Mouse (Mus musculus) retina, postnatal 7 days (tissue): Measurements from ENCODE around the gene Vmp1.
A peak's percentile ranks its signal among the peaks of the same experiment; 100 is the strongest.

ENCODE experiments used
- DNase-seq: peaks from one replicate; pipeline ENCODE4 v3.0.0-alpha.2; 2012; ENCODE audit warnings: low read depth, low spot score

Gene Vmp1

DNA sequence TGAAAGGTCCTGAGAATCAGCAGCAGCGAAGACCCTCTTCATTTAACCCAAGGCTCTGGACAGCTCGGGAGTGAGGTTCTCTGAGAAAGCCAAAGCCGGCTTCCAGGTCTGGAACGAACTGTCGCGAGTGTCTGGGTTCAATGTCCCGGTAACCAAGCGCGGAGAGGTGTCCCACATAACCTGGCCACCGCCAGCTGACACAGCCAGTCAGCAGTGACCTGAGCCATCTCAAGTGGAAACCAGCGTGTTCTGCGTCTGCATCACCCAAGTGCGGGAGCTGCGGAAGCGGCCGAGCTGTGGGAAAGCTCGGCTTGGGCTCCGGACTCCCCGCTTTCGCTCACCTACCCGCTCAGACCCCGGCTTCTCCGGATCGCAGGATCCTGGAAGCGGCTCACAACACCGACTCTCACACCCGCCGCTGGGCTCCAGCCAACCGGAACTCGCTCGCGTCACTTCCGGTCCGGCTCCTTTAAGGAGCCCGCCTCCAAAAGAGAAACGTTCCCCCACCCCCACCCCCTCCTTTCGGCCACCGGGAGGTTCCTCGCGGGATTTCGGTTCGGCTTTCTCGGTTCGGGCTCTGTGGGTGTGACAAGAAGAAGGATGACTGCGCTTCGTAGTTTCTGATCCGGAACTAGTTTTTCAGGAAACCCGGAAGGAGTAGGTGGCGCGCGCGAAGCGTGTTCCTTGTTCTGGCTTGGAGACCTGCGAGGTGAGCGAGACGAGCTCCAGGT is at the start of gene Vmp1, which contains the start of gene Ptrh2:
Vmp1 (minus strand) TSS at position 442 of the 731 bp plus-strand sequence.
Ptrh2 (plus strand) TSS at position 591 of the 731 bp plus-strand sequence.
- DNase-seq = peak; percentile 94

DNA sequence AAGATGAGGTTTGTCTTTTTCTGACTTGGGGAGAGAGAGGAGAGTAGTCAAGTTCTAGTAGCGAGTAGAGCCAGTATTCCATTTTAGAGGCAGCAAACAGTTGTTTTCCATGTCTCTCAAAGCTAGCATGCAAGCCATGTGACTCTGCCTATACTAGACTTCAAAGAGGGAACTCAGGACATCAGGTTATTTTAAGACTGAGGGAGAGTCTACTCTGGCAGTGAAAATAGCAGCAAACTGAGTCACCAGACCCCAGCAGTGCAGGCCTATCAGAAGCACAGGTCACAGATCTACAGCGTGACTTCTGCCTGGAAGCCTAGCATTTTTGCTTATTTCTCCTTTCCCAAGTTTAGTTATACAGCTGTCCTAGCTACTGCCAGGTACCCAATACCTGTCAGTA is 47.8 kb upstream of the Vmp1 start:
- DNase-seq = no peak

DNA sequence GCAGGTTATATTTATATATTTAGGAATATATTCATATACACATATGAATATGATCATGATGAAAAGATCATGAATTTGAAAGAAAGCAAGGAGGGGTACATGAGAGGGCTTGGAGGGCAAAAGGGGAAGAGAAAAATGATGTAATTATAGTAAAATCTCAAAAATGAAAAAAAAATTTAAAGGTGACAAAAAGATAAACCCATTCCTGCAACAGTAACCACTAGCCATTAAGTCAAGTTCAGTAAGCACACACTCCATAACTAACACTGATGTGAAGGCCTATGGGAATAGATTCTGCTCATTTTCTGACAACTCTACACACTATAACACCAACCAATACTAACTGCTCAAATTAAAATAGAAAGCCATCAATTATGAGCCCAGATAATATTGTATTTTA is 42.0 kb upstream of the Vmp1 start:
- no peak for DNase-seq

DNA sequence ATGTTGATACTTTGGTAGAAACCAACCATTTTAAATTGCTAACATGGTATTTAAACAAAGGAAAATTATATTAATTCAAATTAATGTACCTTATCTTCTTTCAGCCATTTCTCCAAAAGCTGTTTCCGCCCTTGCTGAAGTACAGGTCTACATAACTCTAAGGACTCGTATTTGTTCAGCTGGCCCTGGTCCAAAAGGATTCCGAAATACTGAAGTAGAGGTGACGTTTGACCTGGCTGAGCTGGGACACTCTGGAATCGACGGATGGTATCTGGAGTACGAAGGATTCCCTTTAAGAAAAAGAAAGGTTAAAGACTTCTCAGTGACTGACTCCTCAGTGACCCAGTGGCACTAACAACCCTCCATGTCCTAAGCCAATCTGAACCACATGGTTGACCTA is 41.3 kb upstream of the Vmp1 start:
- DNase-seq = no peak

DNA sequence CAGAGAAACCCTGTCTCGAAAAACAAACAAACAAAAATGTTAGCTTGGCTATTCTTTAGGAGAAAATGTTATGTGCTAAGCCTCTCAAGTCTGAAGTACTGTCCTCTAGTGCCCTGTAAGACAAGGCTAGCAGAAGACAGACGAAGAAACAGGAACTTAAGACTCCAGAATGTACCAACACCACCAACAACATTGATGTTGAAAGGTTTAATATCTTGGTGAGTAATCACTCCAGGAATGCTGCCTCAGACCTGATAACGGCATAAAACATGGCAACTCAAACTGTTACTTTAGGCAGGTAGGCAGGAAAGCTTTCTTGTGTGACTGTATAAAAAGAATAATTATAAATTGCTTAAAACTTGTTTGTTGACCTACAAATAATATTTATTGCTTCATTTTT is 40.4 kb upstream of the Vmp1 start:
- DNase-seq = no peak

DNA sequence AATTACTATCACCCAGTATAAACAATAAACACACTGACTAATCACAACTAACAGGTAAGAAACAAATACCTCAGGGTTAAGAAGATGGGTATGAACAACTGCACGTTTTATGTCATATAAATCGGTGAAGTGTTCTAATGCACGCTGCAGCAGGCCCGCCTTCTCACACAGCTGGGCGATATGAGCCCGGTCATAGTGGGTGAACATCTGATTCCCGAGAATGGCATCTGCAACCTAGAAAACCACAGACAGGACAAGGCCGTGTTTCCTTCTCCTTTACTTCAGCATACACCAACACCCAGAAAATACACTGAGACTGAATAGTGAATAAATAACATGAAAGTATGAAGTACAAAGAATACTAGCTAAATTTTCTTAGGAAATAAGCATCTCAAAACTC is 35.8 kb upstream of the Vmp1 start:
- DNase-seq = no peak

DNA sequence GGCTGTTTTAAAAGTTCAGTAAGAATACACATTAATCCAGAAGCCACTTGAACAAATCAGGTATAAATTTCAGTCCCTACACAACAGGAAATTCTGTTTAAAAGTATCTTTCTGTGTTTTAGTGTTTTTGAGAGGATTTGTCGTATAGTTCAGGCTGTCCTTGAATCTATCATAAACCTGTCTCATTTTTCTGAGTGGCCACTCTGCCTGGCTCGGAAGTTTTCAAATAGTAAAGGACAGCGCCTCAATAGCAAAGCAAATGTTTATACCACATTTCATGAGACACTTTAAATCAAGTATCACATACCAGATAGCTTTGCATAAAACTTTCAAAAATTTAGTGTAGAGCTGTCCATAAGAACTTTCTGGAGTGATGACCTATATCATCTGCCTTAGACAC is 34.7 kb upstream of the Vmp1 start:
- no peak for DNase-seq

DNA sequence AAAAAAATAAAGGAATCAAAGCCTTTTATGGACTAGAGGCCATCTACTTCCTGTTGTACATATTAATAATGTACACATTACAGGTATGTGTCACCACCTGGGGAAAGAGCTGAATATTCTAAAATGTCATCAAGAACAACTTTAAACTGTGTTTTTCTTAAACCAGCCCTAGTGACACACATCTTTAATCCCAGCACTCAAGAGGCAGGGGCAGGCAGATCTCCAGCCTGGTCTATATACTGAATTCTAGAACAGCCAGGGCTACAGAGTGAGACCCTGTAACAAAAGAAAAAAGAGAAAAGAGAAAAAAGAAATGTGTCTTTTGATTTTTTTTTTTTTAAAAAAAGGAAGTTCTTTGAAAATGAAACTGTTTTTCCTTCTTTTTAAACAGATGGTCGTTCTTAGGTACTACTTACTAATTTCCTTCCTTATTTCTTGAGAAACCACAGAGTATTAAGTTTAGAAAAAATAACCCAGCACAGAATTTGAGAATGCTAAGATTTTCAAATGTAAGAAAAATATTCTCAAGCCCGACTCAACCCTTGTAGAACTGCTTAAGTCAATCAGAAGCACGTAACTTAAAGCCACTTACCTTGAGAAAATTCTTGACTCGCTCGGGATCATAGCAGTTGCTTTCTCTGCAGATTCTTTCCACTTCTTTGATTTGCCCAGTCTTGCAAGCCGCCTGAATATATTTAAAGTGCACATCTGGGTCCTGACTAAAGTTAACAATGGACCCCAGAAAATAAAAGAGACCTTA is 33.9 kb upstream of the Vmp1 start:
- DNase-seq = no peak

DNA sequence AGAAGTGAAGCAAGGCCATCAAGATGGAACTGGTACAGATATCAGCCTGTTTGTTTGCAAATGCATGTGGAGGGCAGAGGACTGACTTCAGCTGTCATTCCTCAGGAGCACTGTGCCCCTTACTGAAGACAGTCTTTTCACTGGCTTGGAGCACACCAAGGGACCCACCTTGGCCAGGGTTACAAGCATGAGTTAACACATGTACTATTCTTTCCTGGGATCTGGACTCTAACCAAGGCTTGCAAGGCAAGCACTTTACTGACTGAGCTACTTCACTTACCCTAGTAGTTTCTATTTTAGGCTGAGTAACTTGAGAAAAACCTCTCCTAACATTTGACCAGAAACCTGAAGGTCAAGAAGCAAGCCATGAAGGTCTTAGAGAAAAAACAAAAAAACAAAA is 31.0 kb upstream of the Vmp1 start:
- no peak for DNase-seq

DNA sequence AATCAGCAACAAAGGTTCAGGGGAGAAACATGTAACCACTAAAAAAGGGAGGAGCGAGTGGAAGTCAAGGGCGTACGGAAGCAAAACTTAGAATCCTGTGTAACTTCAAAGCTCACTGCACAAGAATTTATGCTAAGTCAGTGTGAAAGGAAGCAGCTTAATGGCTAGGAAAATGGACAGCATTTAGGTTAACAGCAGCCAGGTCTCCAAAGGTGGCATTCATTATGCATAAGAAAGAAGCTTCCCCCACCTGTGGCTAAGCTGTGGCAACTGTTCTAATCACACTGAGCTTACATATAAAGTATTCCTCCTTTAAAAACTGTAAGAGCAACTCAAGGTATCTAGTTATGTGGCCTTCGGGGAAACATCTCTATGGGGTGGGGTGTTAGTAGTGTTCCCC is 17.5 kb upstream of the Vmp1 start:
- no peak for DNase-seq

DNA sequence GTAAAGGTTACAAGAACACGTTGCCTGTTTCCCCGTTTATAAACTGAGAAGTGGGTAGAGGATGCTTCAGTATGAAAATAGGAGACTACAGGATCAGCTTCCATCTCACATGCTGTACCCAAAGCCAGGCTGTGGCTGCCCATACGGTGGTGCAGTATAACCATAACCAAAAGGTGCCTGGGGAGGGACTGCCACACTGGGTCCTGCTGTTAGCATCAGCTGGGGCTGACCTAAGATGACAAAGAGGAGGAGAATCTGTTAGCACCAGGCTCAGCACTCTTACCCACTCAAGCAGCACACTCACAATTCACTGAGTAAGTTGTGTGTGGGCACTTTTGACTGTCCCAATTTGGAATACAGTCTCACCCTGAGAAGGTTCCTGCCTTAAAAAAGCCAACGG is 11.8 kb upstream of the Vmp1 start:
- no peak for DNase-seq

DNA sequence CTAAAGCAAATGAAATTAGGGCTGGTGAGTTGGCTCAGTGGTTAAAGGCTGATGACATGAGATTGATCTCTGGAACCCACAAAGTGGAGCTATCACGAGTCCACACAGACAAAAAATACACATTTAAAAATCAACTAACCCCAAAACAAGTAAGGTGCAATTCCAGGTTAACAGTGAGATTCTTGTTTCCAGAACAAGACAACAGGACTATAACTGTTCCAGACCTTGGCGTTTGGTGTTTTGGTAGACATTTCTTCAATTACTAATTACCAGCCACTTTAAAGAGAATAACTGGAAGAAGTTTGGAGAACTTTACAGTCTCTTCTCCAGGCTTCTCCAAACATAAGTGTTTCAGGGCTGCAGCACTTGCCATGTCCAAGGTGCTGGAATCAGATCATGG is 8.9 kb upstream of the Vmp1 start:
- no peak for DNase-seq

DNA sequence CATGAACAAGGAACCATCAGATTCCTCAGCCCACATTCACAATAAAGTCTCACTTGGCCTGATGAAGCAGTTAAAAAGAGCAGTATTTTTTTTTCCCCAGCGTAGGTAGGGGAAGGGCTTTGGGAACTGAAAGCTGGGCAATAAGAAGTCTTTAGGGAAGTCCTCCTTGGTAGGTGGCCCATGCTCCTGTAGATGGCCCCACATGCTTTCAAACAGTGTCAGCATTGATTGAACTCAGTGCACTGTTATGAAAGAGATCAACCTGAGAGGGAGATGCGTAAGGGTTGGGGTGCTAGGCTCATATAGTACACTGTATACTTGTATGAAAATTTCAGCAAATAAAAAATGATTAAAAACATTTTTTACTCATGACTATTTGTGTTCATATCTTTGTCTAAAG is 8.3 kb upstream of the Vmp1 start:
- DNase-seq = no peak

DNA sequence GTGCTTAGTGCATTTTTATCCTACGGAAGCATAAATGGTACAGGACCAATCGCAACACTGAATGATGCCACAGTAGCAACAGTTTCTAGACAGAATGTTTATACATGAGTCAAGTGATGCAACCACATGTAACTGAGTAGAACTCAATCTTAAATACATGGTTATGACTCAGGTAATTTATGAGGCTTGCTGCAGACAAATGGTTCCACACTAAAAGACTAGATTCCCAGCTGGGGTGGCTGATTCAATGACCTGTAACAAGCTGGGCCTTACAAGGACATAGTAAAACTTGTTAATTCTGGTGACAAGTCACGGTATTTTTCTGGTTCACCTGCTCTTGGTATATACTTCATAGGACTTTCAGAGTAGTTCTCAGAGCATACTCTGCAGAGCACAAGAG is 7.8 kb upstream of the Vmp1 start:
- DNase-seq = no peak

DNA sequence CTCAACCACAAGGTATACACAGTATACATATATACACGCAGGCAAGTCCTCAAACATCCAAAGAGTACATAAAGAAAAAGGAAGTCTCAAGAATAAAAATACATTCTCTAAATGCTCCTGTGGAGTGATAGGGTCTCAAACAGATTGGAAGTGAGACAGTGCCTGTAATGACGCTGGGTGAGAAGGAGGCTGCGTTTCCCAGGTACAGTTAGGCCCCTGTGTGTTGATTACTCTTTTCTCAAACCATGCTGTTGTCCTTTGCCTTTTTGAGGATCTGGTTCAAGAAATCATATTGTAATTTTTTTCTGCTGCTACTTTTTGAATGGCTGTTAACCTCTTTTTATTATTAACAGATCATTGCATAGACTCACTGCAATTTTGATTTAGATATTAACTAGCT is 6.7 kb upstream of the Vmp1 start:
- no peak for DNase-seq

DNA sequence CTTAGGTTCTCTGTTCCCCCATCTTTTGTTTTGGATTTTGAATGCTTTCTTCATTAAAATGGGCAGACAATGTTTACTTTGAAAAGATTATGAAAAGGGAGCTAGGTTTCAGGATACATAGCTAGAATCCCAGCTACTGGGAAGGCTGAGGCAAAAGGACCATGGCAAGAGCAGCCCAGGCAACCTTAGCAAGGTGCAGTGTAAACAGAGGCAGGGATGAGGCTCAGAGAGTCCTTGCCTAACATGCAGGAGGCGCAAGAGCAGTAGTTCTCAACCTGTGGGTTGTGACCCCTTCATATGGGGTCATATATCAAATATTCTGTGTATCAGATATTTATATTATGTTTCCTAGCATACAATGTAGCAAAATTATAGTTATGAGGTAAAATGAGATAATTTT is 1.7 kb upstream of the Vmp1 start:
- DNase-seq = no peak

DNA sequence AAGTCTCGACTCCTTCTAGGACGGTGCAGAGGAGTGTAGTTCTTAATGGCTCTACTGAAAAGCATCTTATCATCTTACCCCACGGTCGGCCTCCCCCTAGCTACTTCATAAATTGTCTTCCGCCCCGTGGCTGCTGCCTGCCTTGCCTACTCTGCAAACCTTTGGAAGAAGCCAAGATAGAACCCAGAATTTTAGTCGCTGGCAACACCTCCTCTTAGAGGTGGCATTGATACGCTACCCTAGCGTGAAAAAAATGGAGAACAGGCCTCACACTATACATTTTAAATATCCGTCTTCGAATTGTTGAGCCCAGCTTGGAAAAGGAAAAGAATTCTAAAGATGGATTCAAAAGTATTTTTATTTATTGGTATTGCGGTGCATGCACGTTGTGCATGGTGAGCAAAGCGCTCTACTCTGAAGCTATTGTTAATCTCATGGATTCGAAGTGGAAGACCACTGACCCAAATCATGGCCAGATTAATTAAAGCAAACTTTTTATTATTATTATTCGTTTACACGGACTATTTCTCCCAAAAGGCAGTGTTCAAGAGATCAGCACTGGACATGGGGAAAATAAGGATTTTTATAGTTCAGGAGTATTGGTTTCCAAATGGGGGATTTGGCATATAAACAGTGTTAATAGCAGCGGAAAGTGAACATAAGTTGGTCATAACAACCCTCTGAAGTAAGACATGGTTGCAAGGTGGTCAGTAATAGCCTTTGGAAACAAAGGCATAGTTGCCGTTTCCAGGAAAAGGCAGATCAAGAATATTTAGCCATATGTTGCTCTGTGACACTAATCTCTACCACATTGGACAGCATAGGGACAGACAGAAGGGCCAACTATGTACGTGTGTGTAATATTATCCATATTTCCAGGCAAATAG is 733 bp upstream of the Vmp1 start:
- no peak for DNase-seq

DNA sequence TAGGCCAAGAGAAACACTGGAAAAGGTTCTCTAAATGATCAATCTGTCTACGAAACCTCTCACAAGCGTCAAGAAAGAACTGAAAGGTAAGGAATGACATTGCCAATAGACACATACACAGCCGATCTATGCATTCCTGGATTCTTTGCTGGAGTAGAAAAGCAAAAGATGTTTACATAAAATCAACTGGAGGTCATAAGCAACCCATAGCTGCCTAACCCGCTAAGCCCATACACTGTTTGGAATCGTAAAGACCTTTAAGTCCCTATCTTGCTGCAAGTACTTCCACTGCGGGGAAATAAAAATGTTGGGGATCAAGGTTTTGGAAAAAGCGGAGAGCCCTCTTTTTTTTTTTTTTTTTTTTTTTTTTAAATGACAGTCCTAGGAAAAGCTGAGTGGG is 775 bp downstream of the Vmp1 start:
- DNase-seq = no peak

DNA sequence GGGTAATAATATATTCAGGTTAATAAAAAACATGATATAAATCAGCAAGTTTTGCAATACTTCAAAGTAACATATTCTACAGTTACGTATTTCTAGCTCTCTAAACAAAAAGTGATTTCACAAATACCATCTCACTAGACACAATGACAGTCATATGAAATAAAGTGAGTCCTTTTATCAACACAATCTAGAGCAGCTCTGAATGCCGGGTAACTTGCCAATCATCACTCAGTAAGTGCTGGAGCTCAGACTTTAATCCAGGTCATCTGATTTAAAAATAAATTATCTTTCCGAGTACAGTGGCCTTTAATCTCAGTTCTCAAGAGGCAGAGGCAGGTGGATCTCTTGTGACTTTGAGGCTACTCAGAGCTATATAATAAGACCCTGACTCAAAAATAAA is 2.2 kb downstream of the Vmp1 start:
- no peak for DNase-seq

DNA sequence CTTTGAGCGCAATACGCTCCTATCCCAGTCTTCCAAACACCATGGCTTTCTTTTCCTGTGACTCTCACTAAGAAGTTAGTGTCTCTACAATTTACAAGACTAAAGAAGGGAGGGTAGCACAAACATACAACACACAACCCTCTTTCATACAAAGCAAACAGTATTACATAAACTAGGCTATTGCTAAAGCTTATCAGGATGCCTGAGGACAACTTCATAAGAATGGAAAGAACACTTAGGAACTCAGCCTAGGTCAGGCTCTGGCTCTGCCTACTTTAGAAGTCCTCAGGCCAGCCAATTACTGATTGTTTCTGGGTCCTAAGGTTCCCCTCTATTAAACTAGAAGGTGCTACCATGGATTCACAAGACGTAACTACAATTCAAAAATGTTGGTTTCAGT is 2.9 kb downstream of the Vmp1 start:
- DNase-seq = no peak

DNA sequence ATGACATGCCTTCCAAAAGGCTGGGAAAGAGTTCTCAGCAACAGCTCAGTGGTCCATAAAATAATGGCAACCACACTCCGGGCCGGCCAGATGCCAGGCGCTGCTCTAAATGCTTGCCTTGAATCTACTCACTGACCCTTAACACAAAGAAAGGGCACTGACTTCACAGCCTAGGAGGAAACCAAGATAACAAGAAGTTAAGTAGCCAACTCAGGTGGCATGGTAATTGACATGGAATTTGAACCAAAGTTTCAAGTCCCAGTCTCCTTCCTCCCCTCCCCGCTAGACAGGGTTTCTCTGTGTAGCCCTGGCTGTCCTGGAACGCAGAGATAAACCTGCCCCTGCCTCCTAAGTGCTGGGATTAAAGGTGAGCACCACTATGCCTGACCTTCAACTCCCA is 4.7 kb downstream of the Vmp1 start:
- DNase-seq = no peak

DNA sequence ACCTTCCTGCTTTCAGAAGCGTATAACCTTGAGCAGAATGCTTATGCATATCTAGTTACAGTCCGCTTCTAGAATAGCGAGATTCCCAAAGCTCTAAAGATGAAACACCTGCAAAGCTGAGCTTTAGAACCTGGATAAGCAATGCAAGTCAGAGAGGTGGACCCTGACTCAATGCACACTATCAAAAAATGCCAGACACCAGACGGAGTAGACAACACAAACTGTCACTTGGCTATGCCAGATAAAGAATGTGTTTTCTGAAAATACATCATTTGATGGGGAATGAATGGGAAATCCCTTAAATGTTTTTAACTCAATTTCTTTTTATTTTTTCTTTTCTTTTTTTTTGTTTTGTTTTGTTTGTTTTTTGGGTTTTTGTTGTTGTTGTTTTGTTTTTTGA is 8.1 kb downstream of the Vmp1 start:
- DNase-seq = no peak
